Mouse (Mus musculus): ENCODE measurements around the gene Fam213a.
"Not testable (repeated sequence)": the region's sequence is repeated elsewhere in the genome, so short reads cannot be mapped to it uniquely, and the experiment has no call there.

Fam213a gene

GRCm38 (mm10) chr14:41013630-41014613 is at the start of gene Fam213a:
Gene Fam213a, minus strand, starts transcription at chr14:41013788.
- DNase-seq (ENCODE audit: low spot score in 2 of 2), result peak; percentile 90 to 91

- DNase-seq (ENCODE audit: low spot score in 2 of 2), result not testable (repeated sequence)
Observed at GRCm38 (mm10) chr14:41053190-41053589, 39.6 kb upstream of the Fam213a start.

GRCm38 (mm10) chr14:41052481-41052880 is 38.9 kb upstream of the Fam213a start:
- no peak for DNase-seq (ENCODE audit: low spot score in 2 of 2)

- peak; percentile 2 to 8 for DNase-seq (ENCODE audit: low spot score in 2 of 2)
Observed at GRCm38 (mm10) chr14:41050471-41050870, 36.9 kb upstream of the Fam213a start.

- no peak for DNase-seq (ENCODE audit: low spot score in 2 of 2)
Observed at GRCm38 (mm10) chr14:41047402-41047801, 33.8 kb upstream of the Fam213a start.

GRCm38 (mm10) chr14:41035146-41035798 is 21.7 kb upstream of the Fam213a start:
- peak; percentile 41 to 45 for DNase-seq (ENCODE audit: low spot score in 2 of 2)

- DNase-seq (ENCODE audit: low spot score in 2 of 2), result peak; percentile 56 to 67
Observed at GRCm38 (mm10) chr14:41033135-41034110, 19.8 kb upstream of the Fam213a start.

GRCm38 (mm10) chr14:41030989-41031513 is 17.5 kb upstream of the Fam213a start:
- no peak for DNase-seq (ENCODE audit: low spot score in 2 of 2)

GRCm38 (mm10) chr14:41029303-41029702 is 15.7 kb upstream of the Fam213a start:
- no peak for DNase-seq (ENCODE audit: low spot score in 2 of 2)

GRCm38 (mm10) chr14:41025594-41026284 is 12.2 kb upstream of the Fam213a start:
- DNase-seq (ENCODE audit: low spot score in 2 of 2), result no peak

- DNase-seq (ENCODE audit: low spot score in 2 of 2), result no peak
Observed at GRCm38 (mm10) chr14:41025087-41025486, 11.5 kb upstream of the Fam213a start.

- peak in 1 of 2 experiments; percentile 30 for DNase-seq (ENCODE audit: low spot score in 2 of 2)
Observed at GRCm38 (mm10) chr14:41021246-41021645, 7.7 kb upstream of the Fam213a start.

GRCm38 (mm10) chr14:41017460-41017859 is 3.9 kb upstream of the Fam213a start:
- no peak for DNase-seq (ENCODE audit: low spot score in 2 of 2)

- no peak for DNase-seq (ENCODE audit: low spot score in 2 of 2)
Observed at GRCm38 (mm10) chr14:41014701-41015240, 1.2 kb upstream of the Fam213a start.

- no peak for DNase-seq (ENCODE audit: low spot score in 2 of 2)
Observed at GRCm38 (mm10) chr14:41013143-41013542, 445 bp downstream of the Fam213a start.

- no peak for DNase-seq (ENCODE audit: low spot score in 2 of 2)
Observed at GRCm38 (mm10) chr14:41011916-41012315, 1.7 kb downstream of the Fam213a start.

GRCm38 (mm10) chr14:41008138-41008537 is 5.5 kb downstream of the Fam213a start:
- DNase-seq (ENCODE audit: low spot score in 2 of 2), result no peak

- DNase-seq (ENCODE audit: low spot score in 2 of 2), result peak in 1 of 2 experiments; percentile 51
Observed at GRCm38 (mm10) chr14:41007641-41008040, 5.9 kb downstream of the Fam213a start.

GRCm38 (mm10) chr14:41006899-41007298 is 6.7 kb downstream of the Fam213a start:
- DNase-seq (ENCODE audit: low spot score in 2 of 2), result peak; percentile 46 to 62

- no peak for DNase-seq (ENCODE audit: low spot score in 2 of 2)
Observed at GRCm38 (mm10) chr14:41006263-41006662, 7.3 kb downstream of the Fam213a start.

Data from spleen, postnatal 36 days (tissue).